Mouse (Mus musculus): ENCODE data around the gene Cd72.
"Not testable (repeated sequence)": the region's sequence is repeated elsewhere in the genome, so short reads cannot be mapped to it uniquely, and the experiment has no call there.

Gene Cd72

GRCm38 (mm10) chr4:43454041-43454836, at the start of gene Cd72:
Gene Cd72, minus strand, starts transcription at chr4:43454628.
- no peak for DNase-seq

- DNase-seq: peak; percentile 52 to 55
Observed at GRCm38 (mm10) chr4:43503506-43503905, 49.1 kb upstream of the Cd72 start.

DNA sequence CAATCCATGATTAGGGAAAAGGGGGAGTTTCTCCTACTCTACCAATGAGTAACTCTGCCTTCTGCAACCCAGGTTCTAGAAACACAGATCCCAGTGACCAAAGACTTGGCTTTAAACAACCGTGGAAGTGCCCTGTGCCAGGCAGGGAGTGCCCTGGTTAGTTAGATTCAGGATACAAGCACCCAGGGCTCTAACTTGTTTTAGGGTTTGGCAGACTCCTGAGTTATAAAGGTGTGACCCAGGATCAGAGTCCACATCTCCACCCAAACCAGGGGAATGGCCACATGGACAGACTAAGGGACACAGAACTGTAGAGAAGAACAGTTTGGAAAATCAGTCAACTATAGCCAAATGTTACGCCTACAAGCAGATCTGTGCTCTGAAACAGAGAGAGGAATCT, 48.6 kb upstream of the Cd72 start:
- peak; percentile 77 to 84 for DNase-seq

DNA sequence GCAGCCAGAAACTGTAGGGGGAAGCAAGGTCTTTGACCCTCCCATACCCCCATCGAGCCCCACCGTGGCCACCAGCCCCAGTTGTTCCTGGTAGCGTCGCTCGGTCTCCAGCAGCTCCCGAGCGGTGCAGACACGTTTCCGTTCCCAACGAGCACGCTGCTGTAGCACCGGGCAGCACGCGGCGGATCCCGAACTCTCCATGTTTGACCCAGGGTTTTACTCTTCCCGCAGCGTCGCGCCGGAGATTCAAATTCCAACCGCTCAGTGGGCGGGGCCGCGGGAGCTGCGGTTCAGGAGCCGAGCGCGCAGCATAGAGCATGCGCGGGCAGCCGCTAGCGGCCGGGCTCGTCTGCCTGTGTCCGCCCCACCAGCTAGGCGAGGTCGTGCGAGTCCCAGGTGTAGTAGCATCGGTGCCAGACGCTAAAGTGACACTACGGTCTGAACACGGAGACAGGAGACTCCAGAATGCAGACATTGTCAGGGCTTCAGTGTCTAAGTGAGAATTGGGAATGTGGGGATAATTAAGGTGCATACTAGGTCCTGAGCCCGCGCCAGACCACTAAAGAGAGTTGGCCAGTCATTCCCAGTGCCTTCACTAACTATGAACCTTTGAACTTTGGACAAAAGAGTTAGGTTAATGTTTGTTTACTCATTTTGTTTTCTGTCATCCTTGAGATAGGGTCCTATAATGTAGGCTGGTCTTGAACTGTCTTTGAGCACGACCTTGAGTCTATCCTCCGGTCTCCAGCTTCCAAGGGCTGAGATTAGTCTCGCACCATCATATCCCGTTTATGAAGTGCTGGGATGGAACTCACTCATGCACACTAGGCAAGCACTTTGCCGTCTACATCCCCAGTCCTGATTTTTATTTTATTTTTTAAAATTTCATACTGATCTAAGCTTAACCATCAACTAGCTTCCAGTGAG, 45.2 kb upstream of the Cd72 start, which contains the start of gene Arhgef39:
Arhgef39 (minus strand) TSS at position 289 of the 927 bp plus-strand sequence.
- peak; percentile 84 to 90 for DNase-seq

GRCm38 (mm10) chr4:43498983-43499382, 44.6 kb upstream of the Cd72 start:
- peak in 1 of 2 experiments; percentile 56 for DNase-seq

- DNase-seq: peak; percentile 50 to 63
Observed at GRCm38 (mm10) chr4:43497946-43498345, 43.5 kb upstream of the Cd72 start.

GRCm38 (mm10) chr4:43497405-43497804, 43.0 kb upstream of the Cd72 start:
- DNase-seq: peak; percentile 70 to 74

DNA sequence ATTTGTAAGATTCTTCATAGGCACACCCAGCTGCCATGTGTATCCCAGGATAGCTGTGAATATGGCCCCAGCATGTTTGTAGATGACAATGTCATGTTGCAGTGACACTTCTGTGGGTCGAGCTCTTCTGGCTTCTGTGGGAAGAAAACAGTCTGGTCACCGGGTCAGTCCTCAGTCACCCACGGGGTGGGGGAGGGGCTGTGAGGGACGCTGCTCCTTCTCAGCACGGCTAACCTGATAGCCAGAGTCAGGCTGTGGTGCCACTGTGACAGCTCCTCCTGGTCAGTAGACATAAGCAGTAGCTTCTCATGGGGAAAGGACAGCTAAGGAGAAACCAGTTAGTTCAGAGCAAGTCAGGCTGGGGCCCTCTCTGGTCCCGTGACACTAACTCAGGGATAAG, 42.2 kb upstream of the Cd72 start:
- DNase-seq: no peak

GRCm38 (mm10) chr4:43493846-43494240, 39.4 kb upstream of the Cd72 start:
- no peak for DNase-seq

GRCm38 (mm10) chr4:43493186-43493845, 38.9 kb upstream of the Cd72 start:
- DNase-seq: peak; percentile 95 to 98

GRCm38 (mm10) chr4:43492821-43493185, 38.4 kb upstream of the Cd72 start, which contains the start of gene Ccdc107:
Gene Ccdc107, plus strand, starts transcription at chr4:43492900.
- peak; percentile 93 to 97 for DNase-seq

DNA sequence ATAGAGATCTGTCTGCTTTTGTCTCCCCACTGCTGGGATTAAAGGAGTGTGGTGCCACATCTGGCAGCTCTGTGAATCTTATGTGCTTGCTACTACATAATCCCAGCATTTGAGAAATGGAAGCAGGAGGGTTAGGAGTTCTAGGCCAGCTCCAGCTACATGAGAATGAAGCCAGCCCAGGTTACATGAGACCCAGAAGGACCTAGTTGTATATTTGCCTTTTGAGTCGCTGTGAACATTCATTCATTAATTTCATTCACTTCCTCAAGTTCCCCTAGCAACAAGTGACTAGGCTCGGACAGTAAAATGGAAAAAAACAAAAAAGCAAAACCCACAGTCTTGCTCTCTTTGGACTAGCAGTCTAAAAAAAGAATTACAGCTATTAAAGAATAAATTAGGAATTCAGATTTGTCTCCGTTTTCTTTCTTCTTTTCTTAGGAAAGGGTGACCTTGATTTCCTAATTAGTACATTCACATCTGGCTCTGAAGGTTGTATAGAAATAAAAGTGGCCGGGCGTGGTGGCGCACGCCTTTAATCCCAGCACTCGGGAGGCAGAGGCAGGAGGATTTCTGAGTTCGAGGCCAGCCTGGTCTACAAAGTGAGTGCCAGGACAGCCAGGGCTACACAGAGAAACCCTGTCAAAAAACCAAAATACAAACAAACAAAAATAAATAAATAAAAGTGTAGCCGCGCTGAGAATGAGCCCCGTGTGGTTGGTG, 37.8 kb upstream of the Cd72 start:
- no peak for DNase-seq

DNA sequence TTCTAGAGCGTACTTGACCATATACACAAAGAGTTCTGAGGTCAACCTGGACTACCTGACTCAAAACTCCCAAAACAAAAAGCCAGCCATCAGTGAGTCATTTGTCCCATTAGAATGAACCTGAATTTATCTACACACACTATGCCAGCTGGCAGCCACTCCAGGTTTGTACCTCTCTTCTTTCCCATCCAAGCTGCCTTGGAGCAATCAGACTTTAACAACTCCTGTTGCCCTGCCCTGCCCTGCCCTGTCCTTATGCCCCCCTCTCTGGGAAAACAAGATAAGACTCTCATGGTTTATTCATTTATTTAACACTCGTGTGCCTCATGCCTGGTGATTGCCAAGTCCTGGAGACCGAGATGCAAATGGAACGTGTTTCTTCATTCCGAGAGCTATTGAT, 36.4 kb upstream of the Cd72 start:
- DNase-seq: no peak

- DNase-seq: no peak
Observed at GRCm38 (mm10) chr4:43489611-43490010, 35.2 kb upstream of the Cd72 start.

- not testable (repeated sequence) for DNase-seq
Observed at GRCm38 (mm10) chr4:43485666-43486065, 31.2 kb upstream of the Cd72 start.

- DNase-seq: no peak
Observed at GRCm38 (mm10) chr4:43483535-43484091, 29.2 kb upstream of the Cd72 start, which contains the start of gene Sit1. Gene Sit1, minus strand, starts transcription at chr4:43483734.

GRCm38 (mm10) chr4:43482591-43482990, 28.2 kb upstream of the Cd72 start:
- no peak for DNase-seq

- no peak for DNase-seq
Observed at GRCm38 (mm10) chr4:43481894-43482456, 27.5 kb upstream of the Cd72 start.

- DNase-seq: no peak
Observed at GRCm38 (mm10) chr4:43480985-43481384, 26.6 kb upstream of the Cd72 start.

GRCm38 (mm10) chr4:43478906-43479832, 24.7 kb upstream of the Cd72 start:
- peak in 1 of 2 experiments; percentile 61 for DNase-seq

DNA sequence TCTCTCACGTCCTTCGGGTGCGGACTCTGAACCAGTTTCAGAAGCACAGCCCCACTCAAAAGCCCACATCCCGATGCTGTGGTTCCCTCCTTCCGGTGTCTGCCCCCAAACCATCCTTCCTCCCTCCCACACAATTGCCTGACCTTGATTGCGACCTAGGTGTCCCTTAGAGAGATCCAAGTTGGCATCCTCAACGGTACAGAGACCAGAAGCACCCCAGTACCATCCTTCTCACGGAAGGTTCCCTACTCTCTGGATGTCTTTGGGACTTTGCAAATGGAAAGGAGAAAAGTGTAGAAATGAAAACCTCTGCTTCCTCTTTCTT, 24.1 kb upstream of the Cd72 start:
- no peak for DNase-seq

Measured in kidney, adult 8-10 months (tissue).